Mouse (Mus musculus): ENCODE results near the gene Itpk1.
A peak's percentile ranks its signal among the peaks of the same experiment; 100 is the strongest.
"Not testable (repeated sequence)": the region's sequence is repeated elsewhere in the genome, so short reads cannot be mapped to it uniquely, and the experiment has no call there.

Itpk1 gene

DNA sequence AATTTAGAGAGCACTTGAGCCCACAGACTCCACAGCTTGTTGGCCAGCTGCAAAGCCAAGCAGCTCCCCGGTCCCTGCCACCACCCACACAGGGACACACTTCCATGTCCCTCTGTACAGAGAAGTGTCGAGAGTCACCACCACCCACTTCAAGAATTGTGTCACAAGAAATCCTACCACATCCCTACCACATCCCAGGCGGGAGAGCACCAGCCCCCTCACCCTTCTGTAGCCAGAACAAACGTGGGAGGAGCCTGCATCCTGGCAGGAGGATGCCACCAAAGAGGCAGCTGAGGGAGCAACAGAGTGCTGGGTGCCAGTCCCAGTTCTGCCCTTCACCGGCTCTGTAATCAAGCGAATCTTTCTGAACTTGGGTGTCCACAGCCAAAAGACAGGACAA, 51.7 kb downstream of the Itpk1 start:
- peak; percentile 79 for DNase-seq

DNA sequence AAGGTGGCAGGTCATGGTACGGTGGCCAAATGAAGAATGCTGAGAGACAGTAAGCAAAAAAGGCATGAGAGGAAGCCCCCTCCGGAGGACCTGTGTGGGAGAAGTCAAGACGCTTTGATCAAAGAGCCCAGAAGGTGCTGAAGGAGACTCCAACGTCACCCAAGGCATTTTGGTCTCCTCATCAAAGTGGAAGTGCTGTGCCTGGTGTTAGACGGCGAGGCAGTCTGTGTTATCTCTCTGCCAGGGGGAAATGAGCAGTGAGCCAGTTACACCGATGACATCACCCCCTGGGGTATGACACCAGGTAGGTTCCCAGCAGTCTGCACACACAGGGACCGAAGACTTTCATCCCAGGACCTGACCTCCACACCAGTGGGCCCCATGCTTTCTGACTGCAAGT, 52.3 kb downstream of the Itpk1 start:
- no peak for DNase-seq

DNA sequence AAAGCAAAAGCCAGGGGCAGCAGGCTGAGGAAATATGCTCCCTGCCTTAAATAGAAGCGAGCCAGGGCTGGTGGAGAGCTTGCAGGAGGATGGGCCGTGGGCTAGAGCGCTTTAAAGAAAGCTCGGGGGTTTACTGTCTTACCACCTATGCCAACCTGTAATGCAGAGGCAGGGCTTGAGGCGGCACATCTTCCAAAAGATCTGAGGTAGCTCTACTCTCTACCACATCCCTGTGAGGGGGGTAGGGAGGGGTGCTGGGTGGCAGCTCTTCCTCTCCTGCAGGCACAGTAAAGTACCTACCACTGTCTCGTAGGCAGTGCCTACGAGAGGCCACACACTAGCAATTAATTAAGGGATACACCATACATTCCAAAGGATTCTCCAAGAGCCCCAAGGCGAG, 52.9 kb downstream of the Itpk1 start:
- no peak for DNase-seq

DNA sequence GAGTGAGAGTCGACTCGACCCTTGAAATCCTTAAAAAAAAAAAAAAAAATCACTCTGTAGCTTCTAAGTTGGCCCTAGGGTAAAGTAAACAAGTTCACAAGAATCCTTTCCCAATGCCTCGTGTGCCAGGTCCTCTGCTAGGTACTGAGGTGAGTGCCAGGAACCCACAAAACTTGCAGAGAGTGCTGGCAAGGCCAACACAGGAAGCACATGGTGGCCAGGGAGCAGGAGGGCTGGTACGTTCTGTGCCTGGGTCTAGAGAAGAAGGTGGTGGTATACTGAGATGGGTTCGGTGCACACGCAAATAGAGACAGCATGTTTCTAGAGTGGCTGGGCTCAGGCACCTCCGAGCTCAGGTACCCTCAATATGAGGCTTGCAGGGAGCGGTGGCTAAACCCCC, 53.3 kb downstream of the Itpk1 start:
- DNase-seq = no peak

DNA sequence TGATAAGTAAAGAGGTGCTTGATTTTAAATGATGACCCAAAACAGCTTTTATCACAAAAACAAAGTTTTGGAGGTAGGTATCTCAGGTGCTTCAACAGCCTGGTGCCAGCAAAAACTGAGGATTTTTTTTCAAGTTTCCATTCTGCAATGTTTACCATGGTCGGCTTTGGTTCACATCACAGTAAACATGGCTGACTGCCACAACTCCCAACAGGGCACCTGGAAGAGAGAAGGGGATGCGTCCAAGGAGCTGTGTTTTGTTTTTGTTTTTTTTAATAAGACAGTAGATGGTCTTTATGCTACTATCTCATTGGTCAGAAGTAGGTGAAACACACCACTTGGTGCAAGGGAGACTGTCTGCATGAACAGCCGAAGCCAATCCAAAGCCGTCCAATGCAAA, 54.1 kb downstream of the Itpk1 start:
- DNase-seq = no peak

DNA sequence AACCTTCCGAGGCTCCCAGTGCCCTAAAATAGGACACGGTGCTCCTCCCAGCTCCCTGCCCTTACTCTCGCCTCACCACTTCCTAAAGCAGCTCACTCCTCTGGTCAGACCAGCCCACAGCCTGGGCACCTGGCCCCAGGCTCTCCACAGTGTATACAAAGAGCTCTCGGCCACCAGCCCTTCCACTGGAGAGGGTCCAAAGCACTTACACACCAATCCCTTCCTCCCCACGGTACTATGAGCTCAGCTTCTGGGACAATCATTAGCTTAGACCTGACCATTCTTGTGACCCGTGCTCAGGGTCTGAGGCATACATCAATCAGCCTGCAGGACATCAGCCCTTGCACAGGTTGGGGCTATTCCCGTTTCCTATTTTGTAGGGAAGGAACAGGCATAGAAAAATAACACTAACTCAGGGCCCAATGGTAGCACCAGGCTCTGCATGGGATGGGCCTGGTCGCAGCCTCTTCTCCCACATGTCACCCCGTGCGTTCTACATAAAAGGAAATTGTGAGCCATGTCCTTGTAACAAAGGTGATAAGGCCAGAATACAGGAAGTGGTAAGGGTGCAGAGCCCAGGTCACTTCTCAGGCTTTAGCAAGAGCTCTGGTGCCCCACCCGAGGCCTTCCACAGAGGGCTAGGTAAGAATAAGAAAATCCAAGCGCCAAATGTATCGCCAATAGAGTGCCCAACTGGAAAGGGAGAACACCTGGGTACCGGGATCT, 56.7 kb downstream of the Itpk1 start:
- no peak for DNase-seq

DNA sequence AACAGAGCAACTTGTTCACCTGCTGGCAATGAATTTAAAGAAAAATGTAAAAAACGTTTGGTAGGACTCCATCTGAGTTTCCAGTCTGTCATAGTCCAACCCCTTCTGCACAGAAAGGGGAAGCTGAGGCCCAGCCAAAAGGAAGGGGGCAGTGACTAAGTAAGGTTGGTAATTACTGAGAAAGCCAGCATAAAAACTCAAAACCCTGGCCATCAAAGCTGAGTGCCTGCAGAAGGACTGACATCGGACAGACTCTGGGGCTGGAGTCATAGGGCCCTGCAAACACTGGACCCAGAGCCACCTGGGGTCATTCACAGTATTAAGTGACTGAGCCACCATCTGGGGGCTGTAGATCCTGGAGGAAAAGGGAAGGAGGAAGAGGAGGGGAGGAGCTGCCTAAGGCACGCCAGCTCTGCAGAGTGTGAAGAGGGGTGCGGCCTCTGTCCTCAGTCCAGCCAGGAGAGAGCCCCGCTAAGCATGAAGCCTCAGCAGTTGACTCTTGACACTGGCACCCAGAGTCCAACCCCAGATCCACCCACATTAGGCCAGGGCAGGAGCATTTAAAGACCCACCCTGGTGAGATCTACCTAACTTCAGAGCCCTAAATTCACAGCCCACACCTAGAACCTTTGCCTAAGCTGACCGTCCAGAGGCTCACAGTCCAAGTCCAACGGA, 58.0 kb downstream of the Itpk1 start:
- DNase-seq = no peak

DNA sequence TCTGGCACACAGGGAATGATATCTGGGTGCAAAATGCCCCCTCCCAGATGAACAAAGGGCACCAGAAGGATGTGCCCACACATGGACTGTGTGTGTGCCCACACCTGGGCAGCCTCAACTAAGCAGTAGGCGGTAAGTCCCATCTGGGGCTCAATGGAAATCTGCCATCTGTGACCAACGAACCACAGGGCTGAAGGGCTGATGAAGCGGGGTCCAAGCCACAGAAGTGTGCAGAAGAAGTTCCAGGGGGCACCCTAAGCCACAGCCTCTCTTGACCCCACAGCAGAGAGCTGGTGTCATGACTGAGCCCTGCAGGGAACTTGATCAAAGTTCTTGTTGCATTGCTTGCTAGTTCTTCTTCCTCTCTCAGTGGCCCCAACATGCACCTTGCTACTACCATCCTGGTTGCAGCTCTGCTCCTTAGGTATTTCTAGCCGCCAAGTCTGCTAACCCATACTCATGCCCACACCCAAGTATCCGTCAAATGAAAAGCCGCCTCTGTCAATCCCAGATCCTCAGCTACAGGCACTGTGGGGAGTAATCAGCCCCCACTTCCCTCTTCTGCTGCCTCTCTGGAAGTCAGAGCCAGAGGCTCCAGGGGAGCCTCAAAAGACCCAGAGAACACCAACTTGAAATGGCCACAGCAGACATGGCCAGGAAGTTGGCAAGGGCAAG, 58.7 kb downstream of the Itpk1 start:
- no peak for DNase-seq

DNA sequence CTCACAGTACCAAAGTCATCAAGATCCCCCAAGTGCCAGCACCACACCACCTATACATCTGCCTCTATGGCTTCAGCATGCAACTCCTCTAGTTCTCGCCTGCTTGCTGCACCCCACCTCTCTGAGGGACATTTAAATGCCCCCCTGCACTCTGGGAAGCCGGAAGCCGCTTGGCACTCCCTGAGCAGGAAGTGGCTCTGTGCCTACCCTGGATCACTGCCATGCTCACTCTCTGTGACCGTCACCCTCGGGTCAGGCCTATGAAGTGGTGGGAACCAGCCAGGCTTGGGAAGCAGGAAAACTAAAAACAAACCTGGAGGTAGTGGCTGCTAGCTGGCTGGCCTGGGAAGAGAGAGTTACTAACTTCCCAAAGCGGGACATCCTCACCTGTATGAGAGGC, 61.4 kb downstream of the Itpk1 start:
- peak; percentile 23 for DNase-seq

DNA sequence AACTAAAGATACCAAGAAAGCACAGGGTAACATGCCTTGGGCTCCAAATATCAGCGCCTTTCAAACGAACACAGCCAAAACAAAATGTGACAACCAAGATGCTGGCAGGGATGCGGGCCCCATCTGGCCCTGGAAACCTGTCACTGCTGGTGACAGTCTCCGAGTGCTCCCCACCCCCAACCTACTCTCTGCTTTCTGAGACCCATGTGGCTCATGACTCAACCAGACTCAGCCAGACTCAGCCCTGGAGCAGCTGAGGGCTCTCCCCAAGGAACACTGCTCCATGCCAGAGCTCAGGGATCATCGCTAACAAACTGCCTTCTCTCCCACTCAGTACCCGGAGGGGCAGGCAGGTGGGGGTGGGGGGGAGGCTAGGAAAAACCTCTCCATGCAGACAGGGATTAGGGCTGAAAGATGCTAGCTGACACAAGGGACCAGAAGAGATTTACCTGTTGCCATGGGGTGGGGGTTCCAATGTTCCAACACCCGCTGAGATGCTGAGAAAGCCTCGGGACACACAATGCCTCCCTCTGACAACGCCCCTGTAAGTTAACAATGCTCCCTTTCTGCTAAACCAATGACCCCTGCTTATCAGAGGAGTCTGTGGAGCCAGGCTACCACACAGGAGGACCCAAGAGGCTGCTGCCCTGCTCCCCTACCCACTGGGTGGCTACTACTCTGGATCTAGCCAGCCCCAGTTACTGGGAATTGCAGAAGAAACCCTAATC, 64.1 kb downstream of the Itpk1 start:
- peak; percentile 90 for DNase-seq

DNA sequence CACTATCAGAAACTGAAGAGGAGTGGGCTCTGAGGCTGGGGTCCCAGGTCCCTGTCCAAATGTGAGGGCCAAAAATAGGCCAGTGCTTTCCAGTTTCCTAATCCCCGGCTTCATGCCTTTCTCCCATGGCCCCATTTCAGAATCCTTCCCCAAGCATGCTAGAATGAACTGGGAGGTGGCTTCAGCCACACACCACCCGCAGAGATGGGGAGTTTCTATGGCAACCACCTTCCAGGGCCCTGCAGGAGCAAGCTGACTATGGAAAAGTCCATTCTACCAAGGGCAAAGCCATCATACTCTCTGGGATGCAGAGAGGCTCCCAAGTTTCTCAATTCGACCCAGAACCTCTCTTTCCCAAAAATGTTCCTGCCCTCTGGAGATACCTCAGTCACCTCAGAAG, 65.9 kb downstream of the Itpk1 start:
- no peak for DNase-seq

DNA sequence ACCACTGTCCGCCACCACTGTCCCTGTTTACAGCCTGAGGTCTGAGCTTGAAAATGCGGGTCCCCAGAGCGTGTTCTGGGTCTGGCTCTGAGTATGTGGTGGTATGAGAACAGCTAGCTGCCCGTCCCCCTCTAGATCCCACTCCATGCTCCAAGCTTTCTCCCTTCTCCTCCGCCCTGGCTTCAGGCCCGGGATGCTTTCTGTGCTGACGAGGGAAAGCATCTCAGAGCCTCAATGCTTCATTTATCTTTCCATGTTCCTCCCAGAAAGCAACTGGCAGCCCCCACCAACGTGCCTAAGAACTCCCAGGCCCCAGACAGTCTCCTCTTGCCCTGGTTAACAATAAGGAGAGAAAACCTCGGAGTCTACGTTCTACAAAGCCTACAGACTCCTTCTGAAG, 67.5 kb downstream of the Itpk1 start:
- no peak for DNase-seq

DNA sequence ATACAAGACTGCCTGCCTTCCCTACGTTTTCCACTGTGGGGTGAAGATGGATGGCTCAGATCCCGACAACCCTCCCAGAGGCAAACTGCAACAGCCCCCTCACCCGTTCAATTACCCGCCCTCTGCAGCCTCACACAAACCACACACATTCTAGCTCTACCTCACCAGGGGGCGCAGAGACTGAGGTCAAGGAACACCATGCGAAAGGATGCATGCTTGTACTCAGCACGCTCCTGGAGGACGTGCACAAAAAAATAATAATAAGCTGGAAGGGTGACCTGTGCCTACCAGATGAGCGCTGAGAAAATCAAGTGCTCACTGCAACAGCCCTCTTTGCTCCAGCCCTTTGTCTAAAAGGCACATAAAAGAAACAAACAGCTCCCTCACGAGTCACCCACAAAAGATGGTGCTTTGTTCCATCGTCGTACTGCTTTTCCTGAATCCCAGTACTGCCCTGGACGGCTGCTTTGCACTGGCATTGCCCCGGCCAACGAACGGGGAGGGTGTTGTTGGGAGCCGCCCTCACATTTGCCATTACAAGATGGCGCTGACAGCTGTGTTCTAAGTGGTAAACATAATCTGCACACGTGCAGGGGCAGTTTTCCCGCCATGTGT, 70.2 kb downstream of the Itpk1 start:
- no peak for DNase-seq

DNA sequence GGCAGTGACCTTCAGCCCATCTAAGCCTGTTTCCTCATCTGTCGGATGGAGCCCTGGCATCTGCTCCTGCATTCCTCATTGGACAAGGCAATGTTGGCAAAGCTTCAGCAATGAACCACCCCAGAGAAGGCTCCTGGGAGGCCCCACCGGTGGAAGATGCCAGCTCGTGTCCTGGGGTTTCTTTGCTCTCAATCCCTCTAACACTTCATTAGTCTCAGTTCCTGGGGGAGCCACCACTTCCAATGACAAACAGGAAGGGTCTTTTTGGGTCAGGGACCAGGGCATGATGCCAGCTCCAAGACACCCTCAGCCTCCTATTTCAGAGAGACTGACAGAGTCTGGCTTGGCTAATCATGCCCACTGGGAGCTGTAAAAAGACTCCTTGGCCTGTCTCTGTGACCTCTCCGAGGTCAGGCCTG, 71.6 kb downstream of the Itpk1 start:
- DNase-seq = no peak

DNA sequence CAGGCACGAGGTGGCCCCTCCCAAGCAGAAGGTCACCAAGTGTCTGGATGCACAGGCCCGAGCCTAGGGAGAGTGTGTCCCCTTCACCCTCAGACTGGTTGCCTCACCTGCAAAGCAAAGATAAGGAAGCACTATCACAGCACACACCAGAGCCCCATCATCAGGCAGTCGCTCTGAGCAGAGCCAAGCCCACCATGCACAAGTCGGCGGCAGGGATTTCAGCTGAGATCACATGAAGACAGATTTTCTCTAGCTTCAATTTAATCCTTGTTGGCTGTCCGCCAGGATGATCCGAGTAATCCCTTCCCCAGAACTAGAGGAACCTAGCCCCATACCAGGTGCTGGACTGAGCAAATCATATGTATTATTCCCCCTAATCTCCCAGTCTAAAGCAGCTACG, 73.0 kb downstream of the Itpk1 start:
- DNase-seq = no peak

DNA sequence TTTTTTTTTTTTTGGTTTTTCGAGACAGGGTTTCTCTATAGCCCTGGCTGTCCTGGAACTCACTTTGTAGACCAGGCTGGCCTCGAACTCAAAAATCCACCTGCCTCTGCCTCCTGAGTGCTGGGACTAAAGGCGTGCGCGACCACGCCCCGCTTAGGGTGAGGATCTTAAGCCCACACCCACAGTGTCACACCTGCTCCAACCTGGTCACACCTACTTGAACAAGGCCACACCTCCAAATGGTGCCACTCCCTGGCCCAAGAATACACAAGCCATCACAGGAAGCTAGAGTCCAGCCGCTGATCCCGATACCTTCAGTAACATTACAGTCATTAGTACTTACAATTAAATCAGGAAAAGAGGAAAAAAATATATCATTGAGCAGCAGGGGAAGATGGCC, 74.3 kb downstream of the Itpk1 start:
- not testable (repeated sequence) for DNase-seq

DNA sequence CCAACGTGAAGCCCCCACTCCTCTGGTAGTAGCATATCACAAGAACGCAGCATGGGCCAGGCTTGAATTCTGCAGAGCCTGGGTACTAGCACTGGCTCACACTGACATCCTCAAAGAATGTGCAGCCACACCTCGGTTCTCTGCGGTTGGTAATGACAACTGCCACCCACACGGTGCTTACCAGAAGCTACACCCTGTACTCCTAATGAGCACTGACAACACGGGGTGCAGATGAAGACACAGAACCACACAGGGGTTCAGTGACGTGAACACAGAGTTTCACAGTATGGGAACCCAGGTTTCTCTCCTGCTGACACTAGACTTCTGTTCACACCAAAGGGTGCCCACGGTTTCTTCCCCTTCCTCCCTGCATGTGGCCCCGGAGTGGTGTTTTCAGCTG, 76.5 kb downstream of the Itpk1 start:
- DNase-seq = no peak

DNA sequence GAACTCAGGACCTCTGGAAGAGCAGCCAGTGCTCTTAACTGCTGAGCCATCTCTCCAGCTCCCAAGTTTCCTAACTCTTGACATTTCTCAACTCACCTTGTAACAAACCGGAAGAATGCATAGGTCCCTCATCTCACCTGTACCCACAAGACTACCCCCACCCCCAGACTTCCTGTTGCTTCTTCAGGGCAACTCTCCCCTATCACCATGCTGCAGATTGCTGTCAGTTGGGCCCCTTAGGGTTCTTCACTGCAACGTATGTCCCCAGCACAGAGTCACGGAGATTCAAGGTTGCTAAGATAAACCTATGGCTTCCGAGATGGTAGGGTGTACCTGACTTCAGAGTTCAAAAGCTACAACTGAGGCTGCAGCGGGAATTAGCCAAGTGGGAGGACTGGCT, 77.2 kb downstream of the Itpk1 start:
- DNase-seq = no peak

DNA sequence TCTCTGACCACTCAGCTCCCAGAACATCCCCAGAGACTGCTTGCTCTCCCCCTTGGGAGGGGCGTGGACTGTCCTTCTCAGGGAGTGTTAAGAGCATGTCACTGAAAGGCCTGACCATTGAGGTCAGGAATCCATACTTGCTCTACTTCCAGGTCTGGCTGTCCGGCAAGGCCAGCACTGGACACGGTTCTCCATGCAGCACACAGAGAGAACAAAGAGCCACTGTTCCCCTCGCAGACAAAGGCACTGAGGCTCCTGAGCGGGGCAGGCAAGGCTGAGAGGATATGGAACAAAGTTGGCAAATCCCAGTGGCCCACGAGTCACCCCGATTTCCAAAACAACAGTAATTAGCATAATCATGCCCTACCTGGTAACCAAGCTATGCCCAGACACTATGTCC, 77.9 kb downstream of the Itpk1 start:
- peak; percentile 48 for DNase-seq

DNA sequence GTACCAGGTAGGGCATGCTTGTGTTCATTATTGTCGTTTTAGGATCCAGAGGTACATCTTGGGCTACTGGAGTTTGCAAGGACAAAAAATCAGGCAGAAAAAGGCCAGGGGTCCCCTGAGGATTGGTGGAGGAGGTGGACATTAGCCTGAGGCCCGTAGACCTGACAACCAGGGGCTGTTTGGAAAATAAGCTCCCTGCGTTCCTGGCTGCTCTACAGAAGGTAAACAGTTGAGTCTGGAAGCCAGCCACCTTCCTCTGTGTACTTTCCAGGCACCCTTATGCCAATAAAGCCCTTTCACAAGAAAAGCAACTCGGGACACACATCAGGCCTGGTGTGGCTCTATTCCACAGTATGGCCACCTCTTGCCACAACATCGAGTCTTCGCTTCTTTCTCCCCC, 79.0 kb downstream of the Itpk1 start:
- DNase-seq = no peak

DNA sequence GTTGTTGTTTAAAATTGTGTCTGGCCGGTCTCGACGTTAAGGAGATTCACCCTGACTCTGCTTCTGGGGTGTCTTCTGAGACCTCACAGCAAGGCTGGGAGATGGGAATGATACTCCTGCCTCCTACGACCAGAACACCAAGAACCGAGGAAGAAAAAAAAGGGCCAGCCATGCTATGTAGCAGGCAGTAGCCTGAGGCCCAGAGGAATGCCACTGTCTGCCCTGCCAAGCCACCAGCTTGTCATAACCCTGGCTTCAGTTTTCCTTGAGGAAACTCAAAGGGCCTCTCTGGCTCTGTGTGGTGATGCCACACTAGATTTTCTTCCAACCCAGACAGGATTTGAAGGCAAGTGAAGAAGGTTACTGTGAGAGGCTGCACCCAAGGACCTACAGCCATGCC, 79.6 kb downstream of the Itpk1 start:
- no peak for DNase-seq

DNA sequence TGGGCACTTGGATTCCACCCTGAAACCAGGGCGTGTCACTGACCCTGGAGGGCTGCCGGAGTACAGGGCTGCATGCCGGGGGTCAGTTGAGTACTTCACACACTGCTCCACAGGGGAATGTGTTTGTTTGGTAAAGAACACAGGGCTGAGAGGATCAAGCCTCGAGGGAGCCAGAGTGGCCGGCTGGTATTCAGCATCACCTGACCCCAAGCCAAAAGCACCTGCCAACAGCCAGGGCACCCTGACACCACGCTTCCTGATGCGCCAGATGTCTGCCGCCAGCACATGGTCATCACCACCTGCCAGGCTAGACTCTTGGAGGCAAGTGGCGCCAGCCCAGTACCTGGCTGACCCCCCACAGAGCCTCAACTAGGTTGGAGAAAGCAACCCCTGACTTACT, 80.9 kb downstream of the Itpk1 start:
- no peak for DNase-seq

DNA sequence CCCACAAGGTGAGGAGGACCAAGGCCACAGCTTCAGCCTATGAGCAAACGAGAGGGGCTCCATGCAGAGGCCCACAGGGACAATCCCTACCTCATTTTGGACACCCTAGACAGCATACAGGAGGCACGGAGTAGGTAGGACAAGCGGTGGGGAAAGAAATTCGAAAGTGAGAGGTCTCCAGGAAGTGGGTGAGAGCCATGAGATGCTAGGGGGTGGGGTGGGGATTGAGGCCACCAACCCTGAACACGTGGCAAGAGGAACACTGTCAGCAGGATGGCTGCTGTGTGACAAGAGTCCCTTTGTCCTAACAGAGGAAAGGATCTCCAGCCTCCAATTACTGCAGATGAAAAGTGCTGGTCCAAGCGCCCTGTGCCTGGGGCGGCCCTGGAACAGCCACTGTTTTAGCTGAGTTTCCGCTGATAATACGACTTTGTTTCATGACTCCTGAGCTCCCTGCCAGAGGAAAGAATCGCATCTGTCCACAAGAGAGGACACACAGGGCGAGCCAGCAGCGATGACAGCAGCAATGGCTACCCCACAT, 82.4 kb downstream of the Itpk1 start:
- DNase-seq = peak; percentile 66

All from layer of hippocampus, adult 9-11 months (tissue).